Mouse (Mus musculus): ENCODE data around the gene Amz1. TPM values are rescaled to one million over a fixed set of nuclear protein-coding genes. Genes with fewer than 3 reads are reported as not detected.

The Amz1 gene
- polyA plus RNA-seq, 1 experiment from 2014 or later, result 3.3 TPM

DNA sequence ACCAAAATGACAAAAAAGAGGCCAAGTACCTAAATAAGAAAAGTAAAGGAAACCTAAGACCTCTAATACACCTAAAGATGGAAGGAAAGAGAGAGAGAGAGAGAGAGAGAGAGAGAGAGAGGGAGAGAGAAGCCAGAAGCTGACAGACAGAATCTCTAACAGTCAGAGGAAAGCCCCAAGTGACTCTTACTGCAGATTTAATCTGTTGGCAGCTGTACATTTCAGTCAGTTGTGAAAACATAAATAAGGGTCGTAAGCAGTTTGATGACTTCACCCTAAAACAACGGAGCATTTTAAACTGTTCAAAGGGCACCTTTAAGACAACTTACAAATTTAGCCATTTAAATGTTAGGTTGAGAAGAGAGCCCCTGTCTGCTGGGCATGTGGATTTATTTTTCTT lies 66.5 kb downstream of the Amz1 start:
- H3K9me3 ChIP-seq (ENCODE audit: low read length), result no peaks in the 10 kb centered on the region
- ATAC-seq (no peak), DNase-seq (ENCODE audit: low spot score) (peak; percentile 34)
- H3K27ac ChIP-seq (ENCODE audit: low read length), result peak overlapping the region; percentile 83
- H3K36me3 ChIP-seq (ENCODE audit: insufficient read depth, low read length), result no peaks in the 10 kb centered on the region
- no peak overlapping the region for H3K4me3 ChIP-seq (ENCODE audit: low read depth, low read length)
- no peak overlapping the region for H3K9ac ChIP-seq (replicated peaks; ENCODE audit: low read depth)
- TF ChIP-seq CTCF (IDR thresholded peaks at IDR 0.05) (no peak), EP300 (IDR thresholded peaks at IDR 0.05) (no peak)
- 37% methylated on average over 2 of the region's 2 CpGs for WGBS
- no peak overlapping the region for H3K4me2 ChIP-seq (replicated peaks; ENCODE audit: low read depth, low read length)
- peaks cover 42% of the 10 kb centered on the region for H3K4me1 ChIP-seq (ENCODE audit: insufficient read depth, low read depth, low read length)
- H3K27me3 ChIP-seq (replicated peaks; ENCODE audit: insufficient read depth, low read length), result no peaks in the 10 kb centered on the region

DNA sequence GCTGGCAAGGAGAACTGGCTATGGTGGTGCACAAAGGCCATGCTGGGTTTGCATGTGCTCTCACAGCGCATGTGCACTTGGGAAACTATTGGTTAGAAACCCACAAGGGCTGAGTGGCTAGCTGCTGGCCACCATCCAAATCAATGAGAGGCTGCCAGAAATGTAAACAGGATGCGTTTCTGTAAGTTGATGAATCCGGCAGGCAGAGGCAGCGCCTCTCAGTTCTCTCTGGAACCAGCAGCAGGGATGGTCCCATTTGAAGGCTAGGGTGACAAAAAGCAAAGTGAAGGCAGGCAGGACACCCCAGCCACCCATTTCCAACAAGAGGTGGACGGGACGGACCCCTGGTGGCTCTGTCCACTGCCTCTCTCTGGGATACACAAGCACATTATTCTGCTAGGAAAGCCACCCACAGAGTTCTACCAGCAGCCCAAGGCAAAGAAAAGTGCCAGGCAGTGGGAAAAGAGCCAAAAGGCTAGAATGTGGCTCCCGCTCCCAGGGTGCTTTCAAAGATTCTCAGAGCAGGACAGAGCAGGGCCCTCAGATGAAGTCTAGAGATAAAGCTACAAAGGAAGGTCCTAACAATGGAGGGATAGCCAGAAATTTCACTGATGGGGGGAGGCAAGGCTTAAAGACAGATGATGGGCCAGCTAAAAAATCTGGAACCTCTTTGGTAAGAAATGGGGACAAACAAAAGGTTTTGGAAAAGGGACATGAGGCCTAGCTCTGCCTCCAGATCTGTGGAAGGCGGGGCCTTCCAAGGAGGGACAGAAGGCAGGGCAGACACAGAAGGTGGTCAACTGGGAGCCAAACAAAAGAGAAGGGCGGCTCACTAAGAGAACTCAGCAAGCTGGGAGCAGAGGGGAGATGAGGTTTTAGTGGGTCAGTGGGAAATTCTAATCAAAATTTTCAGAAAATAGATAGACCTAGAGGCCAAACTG lies 67.3 kb downstream of the Amz1 start:
- Histone ChIP-seq H3K36me3 (ENCODE audit: insufficient read depth, low read length) (no peaks in the 10 kb centered on the region), H3K27me3 (replicated peaks; ENCODE audit: insufficient read depth, low read length) (no peaks in the 10 kb centered on the region), H3K27ac (ENCODE audit: low read length) (peak overlapping the region; percentile 83), H3K4me3 (ENCODE audit: low read depth, low read length) (no peak overlapping the region), H3K4me1 (ENCODE audit: insufficient read depth, low read depth, low read length) (peaks cover 42% of the 10 kb centered on the region), H3K9me3 (ENCODE audit: low read length) (no peaks in the 10 kb centered on the region), H3K4me2 (replicated peaks; ENCODE audit: low read depth, low read length) (no peak overlapping the region), H3K9ac (replicated peaks; ENCODE audit: low read depth) (no peak overlapping the region)
- ATAC-seq, result peak; percentile 76
- TF ChIP-seq CTCF (IDR thresholded peaks at IDR 0.05) (peak; percentile 26), EP300 (IDR thresholded peaks at IDR 0.05) (0 out of 2 replicates have a peak, but pooled peaks have one; percentile 33)
- WGBS, result 9% methylated on average over 9 of the region's 9 CpGs
- peak; percentile 86 for DNase-seq (ENCODE audit: low spot score)

DNA sequence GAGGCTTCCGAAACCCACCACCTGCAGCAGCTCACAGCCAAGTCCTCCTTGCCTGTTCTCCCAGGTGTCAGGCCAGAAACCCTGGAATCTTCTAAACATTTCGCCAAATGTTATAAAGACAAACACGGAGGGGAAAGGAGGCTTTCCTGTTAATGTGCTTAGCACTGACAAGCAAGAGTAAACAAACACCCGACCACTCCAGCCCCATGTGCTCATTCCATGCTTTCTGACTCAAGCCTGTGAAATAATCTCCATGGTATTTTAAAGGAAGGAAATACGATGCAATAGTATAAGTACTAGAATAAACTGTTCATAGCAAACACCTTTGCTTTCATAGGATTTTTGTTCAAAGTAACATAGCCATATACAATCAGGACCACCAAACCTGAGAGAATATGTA lies 68.3 kb downstream of the Amz1 start:
- Histone ChIP-seq H3K27ac (ENCODE audit: low read length) (peak overlapping the region; percentile 83), H3K4me2 (replicated peaks; ENCODE audit: low read depth, low read length) (0 out of 2 replicates have a peak overlapping the region, but pooled peaks have one; percentile 17), H3K36me3 (ENCODE audit: insufficient read depth, low read length) (no peaks in the 10 kb centered on the region), H3K9ac (replicated peaks; ENCODE audit: low read depth) (no peak overlapping the region), H3K27me3 (replicated peaks; ENCODE audit: insufficient read depth, low read length) (no peaks in the 10 kb centered on the region), H3K9me3 (ENCODE audit: low read length) (no peaks in the 10 kb centered on the region), H3K4me3 (ENCODE audit: low read depth, low read length) (no peak overlapping the region), H3K4me1 (ENCODE audit: insufficient read depth, low read depth, low read length) (peaks cover 39% of the 10 kb centered on the region)
- TF ChIP-seq EP300 (IDR thresholded peaks at IDR 0.05) (peak; percentile 71; the same call in 1 of the 2 replicates), CTCF (IDR thresholded peaks at IDR 0.05) (no peak)
- peak; percentile 57 for ATAC-seq
- DNase-seq (ENCODE audit: low spot score), result peak; percentile 76
- 11% methylated on average over 5 of the region's 5 CpGs for WGBS

DNA sequence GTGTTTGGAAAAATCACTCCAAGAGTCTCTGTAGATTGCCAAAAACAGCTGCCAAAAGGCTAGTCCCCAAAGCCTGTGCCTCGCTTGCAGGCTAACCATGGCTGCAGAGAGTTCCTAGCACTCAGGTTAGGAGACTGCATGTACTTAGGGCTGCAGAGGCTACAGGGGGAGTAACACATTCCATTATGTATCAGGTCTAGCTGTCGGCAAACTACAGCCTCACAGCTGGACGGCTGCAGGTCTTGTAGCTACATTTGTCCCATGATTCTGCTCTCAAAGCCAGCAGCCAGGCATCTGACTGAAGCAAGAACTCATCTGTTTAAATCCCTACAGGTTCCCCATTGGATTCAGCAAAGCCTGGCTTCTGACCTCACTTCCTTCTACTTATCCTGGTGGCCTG lies 70.8 kb downstream of the Amz1 start:
- Histone ChIP-seq H3K9ac (replicated peaks; ENCODE audit: low read depth) (no peak overlapping the region), H3K27ac (ENCODE audit: low read length) (no peak overlapping the region), H3K4me2 (replicated peaks; ENCODE audit: low read depth, low read length) (no peak overlapping the region), H3K27me3 (replicated peaks; ENCODE audit: insufficient read depth, low read length) (no peaks in the 10 kb centered on the region), H3K9me3 (ENCODE audit: low read length) (no peaks in the 10 kb centered on the region), H3K36me3 (ENCODE audit: insufficient read depth, low read length) (no peaks in the 10 kb centered on the region), H3K4me3 (ENCODE audit: low read depth, low read length) (no peak overlapping the region), H3K4me1 (ENCODE audit: insufficient read depth, low read depth, low read length) (peaks cover 34% of the 10 kb centered on the region)
- WGBS, result 38% methylated on average over 3 of the region's 3 CpGs
- TF ChIP-seq EP300 (IDR thresholded peaks at IDR 0.05) (no peak), CTCF (IDR thresholded peaks at IDR 0.05) (no peak)
- ATAC-seq (no peak), DNase-seq (ENCODE audit: low spot score) (no peak)

DNA sequence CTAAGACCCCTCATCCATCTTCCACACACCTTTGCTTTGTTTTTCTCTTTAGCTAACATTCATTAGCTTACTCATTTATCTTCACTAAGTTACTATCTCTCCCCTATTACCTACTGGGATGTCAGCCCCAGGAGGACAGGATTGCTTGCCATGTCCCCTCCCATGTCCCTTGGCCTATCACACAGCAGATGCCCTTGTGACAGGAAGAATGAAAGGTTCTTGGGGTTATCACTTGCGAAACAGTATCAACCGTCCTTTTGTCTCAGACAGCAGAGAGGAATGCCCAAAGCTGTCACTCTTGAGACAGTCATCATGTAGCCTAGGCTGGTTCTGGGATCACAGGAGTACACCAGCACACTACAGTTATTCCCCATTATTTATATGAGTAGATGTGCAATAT lies 71.2 kb downstream of the Amz1 start:
- Histone ChIP-seq H3K9ac (replicated peaks; ENCODE audit: low read depth) (no peak overlapping the region), H3K27me3 (replicated peaks; ENCODE audit: insufficient read depth, low read length) (no peaks in the 10 kb centered on the region), H3K4me1 (ENCODE audit: insufficient read depth, low read depth, low read length) (peaks cover 34% of the 10 kb centered on the region), H3K4me2 (replicated peaks; ENCODE audit: low read depth, low read length) (no peak overlapping the region), H3K9me3 (ENCODE audit: low read length) (no peaks in the 10 kb centered on the region), H3K36me3 (ENCODE audit: insufficient read depth, low read length) (no peaks in the 10 kb centered on the region), H3K4me3 (ENCODE audit: low read depth, low read length) (no peak overlapping the region), H3K27ac (ENCODE audit: low read length) (no peak overlapping the region)
- 45% methylated on average over 2 of the region's 2 CpGs for WGBS
- ATAC-seq (no peak), DNase-seq (ENCODE audit: low spot score) (no peak)
- TF ChIP-seq EP300 (IDR thresholded peaks at IDR 0.05) (no peak), CTCF (IDR thresholded peaks at IDR 0.05) (no peak)

DNA sequence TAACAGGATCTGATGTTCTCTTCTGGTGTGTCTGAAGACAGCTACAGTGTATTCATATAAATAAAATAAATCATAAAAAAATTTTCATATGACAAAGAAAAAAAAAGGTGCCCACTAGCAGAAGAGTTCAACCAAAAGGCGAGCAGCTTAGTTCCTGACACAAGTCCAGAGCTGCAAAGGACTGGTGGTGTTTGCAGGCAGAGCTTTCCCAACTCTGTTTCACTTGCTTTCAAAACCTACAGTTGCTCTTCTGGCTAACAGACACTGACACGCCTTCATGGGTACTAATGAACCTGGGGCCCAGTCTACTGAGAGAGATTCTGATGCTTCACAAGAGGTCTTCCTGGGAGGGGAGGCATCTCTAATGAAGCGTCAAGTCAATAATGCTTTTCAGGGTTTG lies 72.1 kb downstream of the Amz1 start:
- DNase-seq (ENCODE audit: low spot score), result no peak
- Histone ChIP-seq H3K4me2 (replicated peaks; ENCODE audit: low read depth, low read length) (no peak overlapping the region), H3K4me1 (ENCODE audit: insufficient read depth, low read depth, low read length) (peaks cover 32% of the 10 kb centered on the region), H3K36me3 (ENCODE audit: insufficient read depth, low read length) (no peaks in the 10 kb centered on the region), H3K4me3 (ENCODE audit: low read depth, low read length) (no peak overlapping the region), H3K27me3 (replicated peaks; ENCODE audit: insufficient read depth, low read length) (no peaks in the 10 kb centered on the region), H3K9ac (replicated peaks; ENCODE audit: low read depth) (no peak overlapping the region), H3K9me3 (ENCODE audit: low read length) (no peaks in the 10 kb centered on the region), H3K27ac (ENCODE audit: low read length) (no peak overlapping the region)
- WGBS, result 82% methylated on average over 3 of the region's 3 CpGs
- ATAC-seq, result no peak
- TF ChIP-seq EP300 (IDR thresholded peaks at IDR 0.05) (no peak), CTCF (IDR thresholded peaks at IDR 0.05) (no peak)

All from lung, postnatal 0 days (tissue).